Mouse (Mus musculus) lung, embryonic 16.5 days (tissue): Measurements from ENCODE around the gene Smarcal1. TPM values are rescaled to one million over a fixed set of nuclear protein-coding genes. Genes with fewer than 3 reads are reported as not detected.
A peak's percentile ranks its signal among the peaks of the same experiment; 100 is the strongest.

Experiments used
- ATAC-seq: fragments of 200-750 bp; cut with Nextera tagmentation; 2 replicates; pipeline ENCODE4 v1.8.0; 2017; ENCODE audit warnings: low read depth, mild to moderate bottlenecking, moderate library complexity
- H3K27ac ChIP-seq: fragments of 300-500 bp; sonication (generic); 2 replicates; pipeline ENCODE4 v1.5.1; 2014; ENCODE audit warnings: mild to moderate bottlenecking, control low read depth, low read length
- H3K27me3 ChIP-seq: fragments of 300-500 bp; sonication (generic); 2 replicates; pipeline ENCODE4 v1.6.1; 2014; ENCODE audit warnings: low read depth, low read length, mixed read lengths; ENCODE audit not compliant: control insufficient read depth, insufficient read depth
- H3K36me3 ChIP-seq: fragments of 300-500 bp; sonication (generic); 2 replicates; pipeline ENCODE4 v1.6.1; 2014; ENCODE audit warnings: low read length; ENCODE audit not compliant: control insufficient read depth, insufficient read depth
- H3K4me1 ChIP-seq: fragments of 300-500 bp; sonication (generic); replicated peaks from 2 replicates; pipeline ENCODE4 v1.6.1; 2014; ENCODE audit warnings: low read length, mixed read lengths; ENCODE audit not compliant: control insufficient read depth, insufficient read depth
- H3K4me2 ChIP-seq: fragments of 300-500 bp; sonication (generic); 2 replicates; pipeline ENCODE4 v1.6.1; 2014; ENCODE audit warnings: low read depth, low read length, control low read depth
- H3K4me3 ChIP-seq: fragments of 300-500 bp; sonication (generic); 2 replicates; pipeline ENCODE4 v1.5.1; 2014; ENCODE audit warnings: mild to moderate bottlenecking, low read length, control low read depth
- H3K9ac ChIP-seq: fragments of 300-500 bp; sonication (generic); 2 replicates; pipeline ENCODE4 v1.6.1; 2014; ENCODE audit warnings: low read length, control low read depth
- H3K9me3 ChIP-seq: fragments of 300-500 bp; sonication (generic); 2 replicates; pipeline ENCODE4 v1.6.1; 2016; ENCODE audit warnings: low read length; ENCODE audit not compliant: control insufficient read depth
- WGBS: fragments of 180-500 bp; shearing (Covaris S2); extraction: QIAGEN DNeasy Blood & Tissue Kit; methylation state at CpG from one replicate; pipeline ENCODE4 v1.1.7; 2014; 5-methylcytosine and 5-hydroxymethylcytosine counted together
- polyA plus RNA-seq: library from polyadenylated mRNA; unstranded; fragments of >200 nt; fragmentation: Nextera tagmentation; extraction: Ambion mirVana; gene quantifications from 2 replicates; pipeline ENCODE4 v1.2.1, GENCODE M21; 2015

Gene Smarcal1
- polyA plus RNA-seq, 1 experiment from 2014 or later: 27.4 TPM

DNA sequence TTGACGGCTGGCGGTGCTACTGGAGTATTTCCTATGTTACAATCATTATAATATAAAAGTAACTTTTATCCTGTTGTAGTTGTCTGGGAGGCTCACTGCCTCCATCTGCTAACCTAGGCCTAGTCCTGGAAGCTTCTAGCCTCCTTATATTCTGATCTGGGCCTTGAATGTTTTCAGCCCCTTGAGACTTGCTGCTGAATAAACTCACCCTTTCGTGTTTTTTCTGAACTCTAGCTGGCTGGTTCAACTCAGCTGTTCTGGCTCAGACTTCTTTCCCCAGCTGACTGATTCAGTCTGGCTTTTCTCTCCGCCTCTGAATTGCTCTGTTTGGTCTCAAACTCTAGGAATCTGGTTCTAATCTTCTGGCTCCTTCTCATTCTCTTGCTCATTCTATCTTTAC, 855 bp downstream of the Smarcal1 start:
- Histone ChIP-seq H3K4me2 (peak overlapping the region; percentile 56), H3K9ac (peak overlapping the region; percentile 64), H3K4me3 (peak overlapping the region; percentile 56), H3K4me1 (peaks cover 9% of the 10 kb centered on the region), H3K27ac (no peak overlapping the region), H3K36me3 (peaks cover 14% of the 10 kb centered on the region), H3K9me3 (no peaks in the 10 kb centered on the region), H3K27me3 (no peaks in the 10 kb centered on the region)
- 58% methylated on average over 4 of the region's 4 CpGs for WGBS
- ATAC-seq: no peak

DNA sequence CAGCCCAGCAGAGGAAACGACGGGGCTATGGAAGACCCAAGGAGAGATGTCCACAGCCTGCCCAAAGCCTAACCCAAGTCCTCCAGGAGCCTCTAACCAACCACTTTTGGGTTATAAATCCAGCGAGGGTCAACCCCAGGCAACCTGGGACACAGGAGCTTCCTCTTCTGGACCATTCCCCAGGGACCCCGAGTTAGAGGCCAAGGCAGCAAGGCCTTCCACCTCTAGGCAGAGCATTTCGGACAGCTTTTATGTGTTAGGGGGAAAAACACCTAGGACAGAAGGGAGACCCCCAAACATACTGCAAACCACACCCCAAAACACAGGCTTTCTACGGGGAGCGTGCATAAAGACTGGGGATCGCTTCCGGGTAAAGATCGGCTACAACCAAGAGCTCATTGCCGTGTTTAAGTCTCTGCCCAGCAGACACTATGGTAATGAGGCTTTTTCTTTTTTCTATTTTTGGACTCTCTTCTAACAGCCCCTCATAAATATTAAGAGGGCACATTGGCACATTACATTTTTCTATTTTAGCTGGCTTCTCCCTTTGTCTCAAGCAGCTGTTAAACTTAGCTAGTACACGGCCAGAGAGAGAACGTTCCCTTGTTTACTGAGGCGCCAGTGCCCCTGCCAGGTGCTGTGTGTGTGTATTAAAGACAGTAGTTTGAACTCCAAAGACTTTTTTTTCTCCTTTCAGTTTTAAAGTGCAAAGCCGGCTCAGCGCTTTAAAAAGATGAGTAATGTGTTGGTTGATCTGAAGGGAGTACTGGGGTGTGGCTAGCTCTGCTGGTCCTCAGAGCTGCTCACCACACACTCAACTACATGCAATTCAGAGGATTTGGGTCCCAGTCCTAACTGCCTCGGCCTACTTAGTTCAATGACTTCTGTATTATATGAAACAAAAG, 3.2 kb downstream of the Smarcal1 start:
- Histone ChIP-seq H3K27ac (no peak overlapping the region), H3K4me3 (no peak overlapping the region), H3K9ac (no peak overlapping the region), H3K27me3 (no peaks in the 10 kb centered on the region), H3K4me2 (no peak overlapping the region), H3K36me3 (peaks cover 14% of the 10 kb centered on the region), H3K9me3 (no peaks in the 10 kb centered on the region), H3K4me1 (peaks cover 9% of the 10 kb centered on the region)
- ATAC-seq: no peak
- 89% methylated on average over 17 of the region's 17 CpGs for WGBS

DNA sequence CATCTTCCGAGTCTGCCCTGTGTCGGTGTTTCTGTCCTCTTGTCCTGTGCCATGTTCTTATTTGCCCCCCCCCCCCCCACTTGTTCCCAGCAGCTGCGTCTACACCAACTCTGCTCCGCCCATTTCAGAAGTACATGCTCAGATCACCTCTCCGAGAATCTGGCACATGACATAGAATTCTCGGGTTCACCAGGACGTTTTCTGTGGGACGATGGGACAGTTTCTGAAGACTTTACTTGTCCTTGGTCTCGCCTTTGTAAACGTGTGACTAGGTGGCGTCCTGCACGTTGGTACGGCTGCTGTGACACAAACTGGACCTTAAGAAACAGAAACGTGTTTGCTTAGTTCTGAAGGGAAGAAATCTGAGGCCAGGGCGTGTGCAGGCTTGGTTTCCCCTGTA, 4.5 kb downstream of the Smarcal1 start:
- peaks cover 8% of the 10 kb centered on the region for H3K4me1 ChIP-seq
- no peak overlapping the region for H3K4me2 ChIP-seq
- H3K9me3 ChIP-seq: no peaks in the 10 kb centered on the region
- H3K27ac ChIP-seq: no peak overlapping the region
- H3K4me3 ChIP-seq: no peak overlapping the region
- 86% methylated on average over 15 of the region's 15 CpGs for WGBS
- peaks cover 20% of the 10 kb centered on the region for H3K36me3 ChIP-seq
- H3K9ac ChIP-seq: no peak overlapping the region
- no peaks in the 10 kb centered on the region for H3K27me3 ChIP-seq
- no peak for ATAC-seq

DNA sequence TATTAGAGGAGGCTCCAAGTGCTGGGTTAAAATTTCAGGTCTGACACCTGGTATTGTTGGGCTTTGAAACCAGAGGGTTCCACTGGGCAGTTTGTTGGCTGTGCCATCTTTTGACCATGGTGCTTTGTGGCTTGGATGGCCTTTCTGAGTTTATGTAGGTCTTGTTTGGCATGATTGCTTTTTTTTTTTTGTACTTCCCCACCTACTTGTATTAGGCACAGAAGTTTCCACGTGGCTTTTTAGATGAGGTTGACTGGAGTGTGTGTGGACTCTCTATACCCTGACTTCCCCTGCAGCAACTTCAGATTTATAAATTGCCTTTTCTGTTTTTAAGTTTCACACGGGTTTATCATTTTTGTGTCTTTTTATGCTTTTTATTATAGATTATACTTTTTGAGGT, 5.7 kb downstream of the Smarcal1 start:
- WGBS: 70% methylated on average over 2 of the region's 2 CpGs
- Histone ChIP-seq H3K36me3 (peaks cover 20% of the 10 kb centered on the region), H3K9me3 (no peaks in the 10 kb centered on the region), H3K9ac (no peak overlapping the region), H3K27me3 (no peaks in the 10 kb centered on the region), H3K27ac (no peak overlapping the region), H3K4me1 (peaks cover 10% of the 10 kb centered on the region), H3K4me2 (no peak overlapping the region), H3K4me3 (no peak overlapping the region)
- ATAC-seq: no peak

DNA sequence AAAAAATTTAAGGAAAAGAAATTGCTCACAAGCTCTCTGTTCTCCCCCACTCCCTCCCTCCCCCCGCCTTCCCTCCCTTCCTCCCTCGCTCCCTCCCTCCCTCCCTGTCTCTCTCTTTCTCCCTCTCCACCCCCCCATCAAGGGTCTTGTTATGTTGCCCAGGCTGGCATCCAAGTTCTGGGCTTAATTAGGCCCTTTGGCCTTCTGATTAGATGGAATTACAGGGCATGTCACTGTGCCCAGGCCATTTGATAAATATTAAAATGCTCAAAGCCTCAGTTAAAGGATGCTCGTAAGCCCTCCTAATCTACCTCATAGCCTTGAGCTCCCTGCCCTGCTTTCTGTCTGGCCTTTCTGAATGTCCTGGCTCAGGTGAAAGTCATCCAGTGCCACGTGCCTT, 7.6 kb downstream of the Smarcal1 start:
- Histone ChIP-seq H3K4me1 (0 out of 2 replicates have a peak, but pooled peaks cover 3% of the 10 kb centered on the region), H3K27me3 (no peaks in the 10 kb centered on the region), H3K27ac (no peak overlapping the region), H3K9me3 (no peaks in the 10 kb centered on the region), H3K4me3 (no peak overlapping the region), H3K36me3 (peaks cover 20% of the 10 kb centered on the region), H3K4me2 (no peak overlapping the region), H3K9ac (no peak overlapping the region)
- ATAC-seq: no peak
- WGBS: 76% methylated on average over 4 of the region's 4 CpGs

DNA sequence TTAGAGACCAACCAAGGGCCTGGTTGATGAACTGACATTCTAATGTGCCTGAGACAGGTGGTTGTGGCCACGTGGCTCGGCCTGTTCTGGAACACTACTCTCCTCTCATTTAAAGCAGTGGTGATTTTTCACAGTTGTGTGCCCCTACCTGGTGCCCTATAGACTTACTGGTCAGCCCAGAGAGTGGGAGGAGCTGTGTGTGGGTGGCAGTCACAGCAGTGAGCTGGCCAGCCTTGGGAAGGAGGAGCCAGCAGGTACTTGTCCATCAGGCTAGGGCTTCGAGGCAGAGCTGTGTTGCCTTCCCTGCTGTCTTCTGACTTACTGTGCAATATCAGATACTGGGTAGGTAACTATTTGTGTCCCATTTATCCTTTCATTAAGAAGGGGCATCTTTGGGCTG, 9.3 kb downstream of the Smarcal1 start:
- Histone ChIP-seq H3K9ac (no peak overlapping the region), H3K4me3 (no peak overlapping the region), H3K36me3 (peaks cover 21% of the 10 kb centered on the region), H3K27ac (no peak overlapping the region), H3K27me3 (no peaks in the 10 kb centered on the region), H3K4me1 (0 out of 2 replicates have a peak, but pooled peaks cover 3% of the 10 kb centered on the region), H3K4me2 (no peak overlapping the region), H3K9me3 (no peaks in the 10 kb centered on the region)
- ATAC-seq: no peak
- 88% methylated on average over 3 of the region's 3 CpGs for WGBS

DNA sequence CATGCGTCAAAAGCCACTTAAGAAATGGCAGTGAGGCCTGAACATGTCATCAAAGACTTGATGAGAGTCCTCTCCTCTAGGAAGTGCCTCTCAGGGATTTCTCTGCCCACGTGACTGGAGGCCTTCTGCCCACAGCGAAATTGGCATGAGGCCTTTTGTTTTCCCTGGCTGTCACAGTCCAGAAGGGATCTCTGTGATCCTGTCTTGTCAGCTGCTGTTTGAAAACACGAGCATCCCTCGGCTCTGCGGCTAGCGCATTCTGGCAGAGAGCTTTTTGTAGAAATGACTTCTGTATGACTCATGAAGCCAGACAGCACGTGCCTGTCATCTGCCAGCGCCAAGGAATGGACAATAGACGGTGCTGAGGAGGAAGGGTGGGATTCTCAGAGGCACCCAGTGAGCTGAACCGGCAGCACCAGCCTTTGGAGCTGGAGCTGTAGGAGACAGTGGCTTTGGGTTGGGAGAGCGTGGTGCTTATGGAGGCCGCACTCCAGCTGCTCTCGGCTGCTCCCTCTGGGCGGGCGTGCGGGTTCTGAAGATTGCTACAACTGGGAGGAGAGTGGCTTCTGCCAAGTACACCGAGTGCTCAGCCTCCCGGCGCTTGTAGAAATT, 10.4 kb downstream of the Smarcal1 start:
- ATAC-seq: peak; percentile 77
- Histone ChIP-seq H3K4me2 (no peak overlapping the region), H3K4me3 (no peak overlapping the region), H3K36me3 (peaks cover 22% of the 10 kb centered on the region), H3K27ac (peak overlapping the region; percentile 55), H3K9ac (no peak overlapping the region), H3K9me3 (no peaks in the 10 kb centered on the region), H3K27me3 (no peaks in the 10 kb centered on the region), H3K4me1 (peaks cover 8% of the 10 kb centered on the region)
- 62% methylated on average over 20 of the region's 20 CpGs for WGBS

DNA sequence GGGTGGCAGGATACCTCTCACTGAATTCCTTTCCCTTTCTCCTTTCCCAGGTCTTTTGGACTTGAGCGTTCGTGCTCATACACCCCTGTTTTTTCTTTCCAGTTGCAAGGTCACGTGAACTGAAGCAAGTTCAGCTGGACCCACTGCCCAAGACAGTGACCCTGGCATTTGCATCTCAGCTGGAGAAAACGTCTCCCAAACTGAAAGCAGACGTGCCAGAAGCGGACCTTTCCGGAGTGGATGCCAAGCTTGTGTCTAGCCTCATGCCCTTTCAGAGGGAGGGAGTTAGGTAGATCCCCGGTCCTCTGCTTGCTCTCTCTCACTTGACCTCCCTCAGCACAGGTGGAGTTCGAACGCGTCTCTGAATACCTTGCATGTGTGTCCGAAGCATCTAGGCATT, 12.6 kb downstream of the Smarcal1 start:
- H3K36me3 ChIP-seq: peaks cover 22% of the 10 kb centered on the region
- H3K9me3 ChIP-seq: no peaks in the 10 kb centered on the region
- no peak overlapping the region for H3K27ac ChIP-seq
- 92% methylated on average over 12 of the region's 12 CpGs for WGBS
- no peak for ATAC-seq
- no peak overlapping the region for H3K4me2 ChIP-seq
- peaks cover 26% of the 10 kb centered on the region for H3K4me1 ChIP-seq
- H3K4me3 ChIP-seq: no peak overlapping the region
- H3K27me3 ChIP-seq: no peaks in the 10 kb centered on the region
- H3K9ac ChIP-seq: no peak overlapping the region

DNA sequence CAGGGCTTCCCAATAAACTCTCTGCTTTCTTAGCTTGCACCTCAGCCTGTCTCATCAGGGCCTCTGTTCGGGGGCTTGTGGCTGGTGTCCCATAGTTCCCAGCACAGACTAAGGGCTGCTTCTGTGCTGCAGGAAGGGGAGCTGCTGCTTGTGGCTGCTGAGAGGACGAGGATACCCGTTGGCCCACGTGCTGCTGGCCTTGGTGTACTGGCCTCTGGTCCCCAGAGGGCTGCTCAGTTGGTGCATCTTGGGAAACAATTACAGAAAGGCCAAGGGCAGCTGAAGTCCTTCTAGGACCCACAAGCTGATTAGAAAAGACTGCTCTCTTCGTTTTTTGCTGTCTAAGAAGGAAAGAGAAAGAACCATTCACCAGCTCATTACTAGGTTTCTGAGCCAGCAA, 13.2 kb downstream of the Smarcal1 start:
- H3K4me1 ChIP-seq: peaks cover 26% of the 10 kb centered on the region
- no peak overlapping the region for H3K9ac ChIP-seq
- ATAC-seq: no peak
- no peaks in the 10 kb centered on the region for H3K27me3 ChIP-seq
- H3K9me3 ChIP-seq: no peaks in the 10 kb centered on the region
- 88% methylated on average over 5 of the region's 5 CpGs for WGBS
- no peak overlapping the region for H3K4me2 ChIP-seq
- no peak overlapping the region for H3K4me3 ChIP-seq
- peaks cover 26% of the 10 kb centered on the region for H3K36me3 ChIP-seq
- no peak overlapping the region for H3K27ac ChIP-seq
